12 mouse cellular contexts compared by ENCODE assay signal in the genomic region with DNA sequence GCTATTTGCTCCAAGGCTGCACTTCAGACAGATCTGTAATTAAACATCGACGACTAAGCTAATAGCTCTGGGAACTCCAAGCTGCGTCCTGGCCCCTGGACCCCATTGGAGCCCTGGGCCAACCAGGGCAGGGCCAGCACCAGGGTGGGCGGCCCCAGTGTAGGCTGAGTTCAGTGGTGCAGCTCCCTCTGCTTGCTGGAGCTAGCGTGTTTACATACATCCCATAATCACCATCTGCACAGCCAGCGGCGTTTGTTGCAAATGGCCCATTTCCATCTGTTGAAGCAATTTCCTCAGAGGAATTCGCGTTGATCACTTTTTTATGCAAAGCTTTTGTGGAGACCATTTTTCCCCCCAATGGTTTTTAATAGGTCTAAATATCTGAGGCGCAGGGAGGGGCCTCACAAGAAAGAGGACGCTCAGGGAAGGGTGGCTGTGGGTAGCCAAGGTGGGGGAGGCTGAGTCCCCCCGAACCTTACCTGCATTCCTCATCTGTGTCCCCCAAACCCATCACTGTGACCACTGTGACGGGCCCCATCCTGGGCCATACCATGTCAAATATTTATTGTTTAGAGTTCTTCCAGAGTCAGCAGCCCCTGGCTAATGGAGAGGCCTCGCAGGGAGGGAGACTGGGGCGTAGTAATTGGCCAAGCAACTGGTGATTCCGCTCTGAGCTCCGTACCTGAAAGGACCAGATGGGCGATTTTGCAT.
DNase-seq lines count a peak whose midpoint lies in the region; ATAC-seq and TF ChIP-seq lines count a peak whose summit lies in the region.
"Had no signal": no experiment of that assay in that cellular context is flagged by ENCODE, and none has a peak within 500 bp of the region (broad histone marks: within the 10 kb centered on the region; RNA-seq: fewer than 3 reads in every experiment).

No protein-coding gene starts in this region.

- DNase-seq in limb, embryonic 10.5 days (ENCODE audit: low spot score) = no peak
- DNase-seq in forebrain, embryonic 14.5 days (ENCODE audit: low spot score) = peak; percentile 93
- peak; percentile 32 for DNase-seq in limb, embryonic 14.5 days (ENCODE audit: low spot score)
- peak; percentile 44 for DNase-seq in retina, embryonic 14.5 days (ENCODE audit: low spot score)
- DNase-seq in left cerebral cortex, adult 11 months (ENCODE audit: low spot score) = no peak
- DNase-seq: cerebellum, adult 9-11 months; right cerebral cortex, postnatal 14 days had no signal

- no peak overlapping the region for H3K9ac ChIP-seq in limb, embryonic 12.5 days (replicated peaks)
- H3K9ac ChIP-seq in forebrain, embryonic 14.5 days (ENCODE audit: low read length) = no peak overlapping the region
- H3K9ac ChIP-seq in limb, embryonic 14.5 days (ENCODE audit: low read depth, low read length, severe bottlenecking) = no peak overlapping the region
- no peak overlapping the region for H3K9ac ChIP-seq in heart, embryonic 11.5 days (ENCODE audit: low read depth, low read length)

- H3K36me3 ChIP-seq in limb, embryonic 12.5 days = no peaks in the 10 kb centered on the region
- H3K36me3 ChIP-seq in limb, embryonic 10.5 days = no peaks in the 10 kb centered on the region
- no peaks in the 10 kb centered on the region for H3K36me3 ChIP-seq in forebrain, embryonic 14.5 days (ENCODE audit: control insufficient read depth, insufficient read depth, low read length)
- no peaks in the 10 kb centered on the region for H3K36me3 ChIP-seq in limb, embryonic 14.5 days (ENCODE audit: control insufficient read depth, insufficient read depth, low read length)
- no peaks in the 10 kb centered on the region for H3K36me3 ChIP-seq in heart, embryonic 11.5 days (ENCODE audit: control insufficient read depth, insufficient read depth, low read length)

- WGBS in limb, embryonic 12.5 days = 35% methylated on average over 18 of the region's 18 CpGs
- 59% methylated on average over 18 of the region's 18 CpGs for WGBS in limb, embryonic 10.5 days
- WGBS in forebrain, embryonic 14.5 days = 15% methylated on average over 18 of the region's 18 CpGs
- WGBS in limb, embryonic 14.5 days = 27% methylated on average over 18 of the region's 18 CpGs
- 52% methylated on average over 18 of the region's 18 CpGs for WGBS in heart, embryonic 11.5 days (ENCODE audit: insufficient replicate concordance)

- TF ChIP-seq POLR2A in limb, embryonic 14.5 days (IDR thresholded peaks at IDR 0.05; ENCODE audit: borderline replicate concordance, extremely low read depth, insufficient read depth, insufficient read length) = no peak

- H3K27ac ChIP-seq in limb, embryonic 12.5 days = no peak overlapping the region
- no peak overlapping the region for H3K27ac ChIP-seq in limb, embryonic 10.5 days
- peak overlapping the region; percentile 58 for H3K27ac ChIP-seq in forebrain, embryonic 14.5 days (ENCODE audit: low read depth, low read length)
- H3K27ac ChIP-seq in limb, embryonic 14.5 days (replicated peaks; ENCODE audit: low read depth, low read length) = no peak overlapping the region
- H3K27ac ChIP-seq in heart, embryonic 11.5 days (ENCODE audit: low read depth, low read length) = no peak overlapping the region

- peak; percentile 74; the same call in 1 of the 2 replicates for ATAC-seq in limb, embryonic 12.5 days (ENCODE audit: insufficient number of reproducible peaks, insufficient read depth, low FRiP score, low TSS enrichment, low read depth)
- peak; percentile 93 for ATAC-seq in forebrain, embryonic 14.5 days
- no peak; the same call in 1 of the 2 replicates for ATAC-seq in limb, embryonic 14.5 days (ENCODE audit: low FRiP score, low read depth)
- ATAC-seq in megakaryocyte progenitor cell, adult 5-6 weeks (replicated peaks; ENCODE audit: poor library complexity) = no peak
- ATAC-seq in heart, embryonic 11.5 days (replicated peaks; ENCODE audit: insufficient number of reproducible peaks, low FRiP score, low TSS enrichment) = no peak

- 0 out of 2 replicates have a peak overlapping the region, but pooled peaks have one; percentile 1 for H3K4me2 ChIP-seq in limb, embryonic 12.5 days
- H3K4me2 ChIP-seq in forebrain, embryonic 14.5 days (ENCODE audit: low read length) = no peak overlapping the region
- no peak overlapping the region for H3K4me2 ChIP-seq in limb, embryonic 14.5 days (replicated peaks; ENCODE audit: low read depth, low read length, severe bottlenecking)
- no peak overlapping the region for H3K4me2 ChIP-seq in heart, embryonic 11.5 days

- peaks cover 32% of the 10 kb centered on the region for H3K4me1 ChIP-seq in limb, embryonic 12.5 days (replicated peaks)
- peaks cover 18% of the 10 kb centered on the region; the same call in 1 of the 2 replicates for H3K4me1 ChIP-seq in limb, embryonic 10.5 days
- peaks cover 20% of the 10 kb centered on the region for H3K4me1 ChIP-seq in forebrain, embryonic 14.5 days (ENCODE audit: control insufficient read depth, insufficient read depth, low read length)
- peaks cover 18% of the 10 kb centered on the region for H3K4me1 ChIP-seq in limb, embryonic 14.5 days (ENCODE audit: control insufficient read depth, insufficient read depth, low read length)
- no peaks in the 10 kb centered on the region for H3K4me1 ChIP-seq in heart, embryonic 11.5 days (ENCODE audit: control insufficient read depth, insufficient read depth, low read length)
- H3K4me1 ChIP-seq: megakaryocyte, embryonic 14.5 days had no signal

- H3K4me3 ChIP-seq in limb, embryonic 12.5 days (replicated peaks) = no peak overlapping the region
- H3K4me3 ChIP-seq in limb, embryonic 10.5 days = no peak overlapping the region
- H3K4me3 ChIP-seq in forebrain, embryonic 14.5 days (ENCODE audit: low read depth, low read length) = no peak overlapping the region
- no peak overlapping the region for H3K4me3 ChIP-seq in limb, embryonic 14.5 days (replicated peaks; ENCODE audit: low read length)
- H3K4me3 ChIP-seq in heart, embryonic 11.5 days (ENCODE audit: low read depth, low read length) = no peak overlapping the region
- H3K4me3 ChIP-seq: megakaryocyte, embryonic 14.5 days had no signal

- peaks cover 74% of the 10 kb centered on the region for H3K27me3 ChIP-seq in limb, embryonic 12.5 days
- peaks cover 28% of the 10 kb centered on the region for H3K27me3 ChIP-seq in limb, embryonic 10.5 days (ENCODE audit: low read depth, poor library complexity, severe bottlenecking)
- H3K27me3 ChIP-seq in forebrain, embryonic 14.5 days (replicated peaks; ENCODE audit: control insufficient read depth, insufficient read depth, low read length) = no peaks in the 10 kb centered on the region
- no peaks in the 10 kb centered on the region for H3K27me3 ChIP-seq in limb, embryonic 14.5 days (ENCODE audit: control insufficient read depth, insufficient read depth, low read length)
- H3K27me3 ChIP-seq in heart, embryonic 11.5 days (ENCODE audit: control insufficient read depth, insufficient read depth, low read length) = peaks cover 68% of the 10 kb centered on the region
- H3K27me3 ChIP-seq: CH12.LX had no signal

- no peaks in the 10 kb centered on the region for H3K9me3 ChIP-seq in limb, embryonic 12.5 days
- H3K9me3 ChIP-seq in limb, embryonic 10.5 days (replicated peaks) = no peaks in the 10 kb centered on the region
- no peaks in the 10 kb centered on the region for H3K9me3 ChIP-seq in forebrain, embryonic 14.5 days (replicated peaks; ENCODE audit: control insufficient read depth, low read length)
- H3K9me3 ChIP-seq in limb, embryonic 14.5 days (ENCODE audit: control insufficient read depth, low read length) = no peaks in the 10 kb centered on the region
- no peaks in the 10 kb centered on the region for H3K9me3 ChIP-seq in heart, embryonic 11.5 days (replicated peaks; ENCODE audit: control insufficient read depth, low read length)
- H3K9me3 ChIP-seq: megakaryocyte, embryonic 14.5 days had no signal

Comparison
In these comparisons a context has a peak if more than half of its experiments do, and no peak if none do; other contexts are left out.
1. ATAC-seq: peak in limb, embryonic 12.5 days (single experiment) and forebrain, embryonic 14.5 days (single experiment); none in limb, embryonic 14.5 days (single experiment), megakaryocyte progenitor cell, adult 5-6 weeks (single experiment) and heart, embryonic 11.5 days (single experiment).
2. DNase-seq: peak in forebrain, embryonic 14.5 days (single experiment), limb, embryonic 14.5 days (single experiment) and retina, embryonic 14.5 days (single experiment); none in limb, embryonic 10.5 days (single experiment) and left cerebral cortex, adult 11 months (single experiment).